Mouse (Mus musculus): ENCODE data around the gene Zfp628.
A peak's percentile ranks its signal among the peaks of the same experiment; 100 is the strongest.
"Not testable (repeated sequence)": the region's sequence is repeated elsewhere in the genome, so short reads cannot be mapped to it uniquely, and the experiment has no call there.

Gene Zfp628

GRCm38 (mm10) chr7:4915007-4915665 lies at the start of gene Zfp628:
TSS of gene Zfp628 (plus strand) at chr7:4915217.
- peak; percentile 90 to 94 for DNase-seq (ENCODE audit: low spot score in 2 of 2)

GRCm38 (mm10) chr7:4865579-4866493 lies 49.2 kb upstream of the Zfp628 start:
- peak; percentile 89 to 96 for DNase-seq (ENCODE audit: low spot score in 2 of 2)

- DNase-seq (ENCODE audit: low spot score in 2 of 2), result no peak
These were observed 48.3 kb upstream of the Zfp628 start for GRCm38 (mm10) chr7:4866631-4867180.

- no peak for DNase-seq (ENCODE audit: low spot score in 2 of 2)
These were observed 44.9 kb upstream of the Zfp628 start, which contains the start of gene Isoc2b for GRCm38 (mm10) chr7:4870133-4870532. TSS of gene Isoc2b (minus strand) at chr7:4870258.

- peak; percentile 61 to 82 for DNase-seq (ENCODE audit: low spot score in 2 of 2)
These were observed 38.2 kb upstream of the Zfp628 start, which contains the start of gene Isoc2a for GRCm38 (mm10) chr7:4876753-4877221. TSS of gene Isoc2a (plus strand) at chr7:4877153.

GRCm38 (mm10) chr7:4877226-4877625 lies 37.8 kb upstream of the Zfp628 start:
- no peak for DNase-seq (ENCODE audit: low spot score in 2 of 2)

- no peak for DNase-seq (ENCODE audit: low spot score in 2 of 2)
These were observed 36.8 kb upstream of the Zfp628 start for GRCm38 (mm10) chr7:4878186-4878585.

- not testable (repeated sequence) for DNase-seq (ENCODE audit: low spot score in 2 of 2)
These were observed 36.0 kb upstream of the Zfp628 start for GRCm38 (mm10) chr7:4879036-4879435.

- DNase-seq (ENCODE audit: low spot score in 2 of 2), result no peak
These were observed 28.3 kb upstream of the Zfp628 start for GRCm38 (mm10) chr7:4886680-4887079.

GRCm38 (mm10) chr7:4895186-4895585 lies 19.8 kb upstream of the Zfp628 start:
- no peak for DNase-seq (ENCODE audit: low spot score in 2 of 2)

- DNase-seq (ENCODE audit: low spot score in 2 of 2), result no peak
These were observed 16.0 kb upstream of the Zfp628 start for GRCm38 (mm10) chr7:4898851-4899648.

GRCm38 (mm10) chr7:4899649-4900522 lies 15.1 kb upstream of the Zfp628 start:
- DNase-seq (ENCODE audit: low spot score in 2 of 2), result no peak

- DNase-seq (ENCODE audit: low spot score in 2 of 2), result no peak
These were observed 14.5 kb upstream of the Zfp628 start for GRCm38 (mm10) chr7:4900523-4900851.

GRCm38 (mm10) chr7:4901171-4901570 lies 13.8 kb upstream of the Zfp628 start:
- DNase-seq (ENCODE audit: low spot score in 2 of 2), result peak in 1 of 2 experiments; percentile 49

- DNase-seq (ENCODE audit: low spot score in 2 of 2), result no peak
These were observed 12.6 kb upstream of the Zfp628 start for GRCm38 (mm10) chr7:4902404-4902803.

GRCm38 (mm10) chr7:4906466-4906950 lies 8.5 kb upstream of the Zfp628 start, which contains the start of gene Gm36210:
TSS of gene Gm36210 (minus strand) at chr7:4906516.
- DNase-seq (ENCODE audit: low spot score in 2 of 2), result no peak

GRCm38 (mm10) chr7:4911561-4911960 lies 3.5 kb upstream of the Zfp628 start:
- DNase-seq (ENCODE audit: low spot score in 2 of 2), result peak; percentile 57 to 83

GRCm38 (mm10) chr7:4912248-4912647 lies 2.8 kb upstream of the Zfp628 start:
- no peak for DNase-seq (ENCODE audit: low spot score in 2 of 2)

- DNase-seq (ENCODE audit: low spot score in 2 of 2), result no peak
These were observed 826 bp downstream of the Zfp628 start for GRCm38 (mm10) chr7:4915669-4916416.

- DNase-seq (ENCODE audit: low spot score in 2 of 2), result no peak
These were observed 2.5 kb downstream of the Zfp628 start for GRCm38 (mm10) chr7:4917494-4917893.
